Mouse (Mus musculus) kidney, embryonic 14.5 days (tissue): ENCODE data around the gene Ddo. TPM values are rescaled to one million over a fixed set of nuclear protein-coding genes. Genes with fewer than 3 reads are reported as not detected.
A peak's percentile ranks its signal among the peaks of the same experiment; 100 is the strongest.

ENCODE experiments used
- ATAC-seq: fragments of 200-750 bp; cut with Nextera tagmentation; 2 replicates; pipeline ENCODE4 v1.8.0; 2017; ENCODE audit warnings: moderate number of reproducible peaks, mild to moderate bottlenecking, moderate TSS enrichment, moderate library complexity; ENCODE audit not compliant: low FRiP score, low TSS enrichment
- H3K27ac ChIP-seq: fragments of 300-500 bp; sonication (generic); 2 replicates; pipeline ENCODE4 v1.5.1; 2014; ENCODE audit warnings: low read depth, mild to moderate bottlenecking, low read length, moderate library complexity, mixed read lengths
- H3K27me3 ChIP-seq: fragments of 300-500 bp; sonication (generic); 2 replicates; pipeline ENCODE4 v1.6.1; 2014; ENCODE audit warnings: mild to moderate bottlenecking, low read length; ENCODE audit not compliant: control insufficient read depth, insufficient read depth
- H3K36me3 ChIP-seq: fragments of 300-500 bp; sonication (generic); 2 replicates; pipeline ENCODE4 v1.6.1; 2014; ENCODE audit warnings: low read length, mixed read lengths; ENCODE audit not compliant: control insufficient read depth, insufficient read depth
- H3K4me1 ChIP-seq: fragments of 300-500 bp; sonication (generic); 2 replicates; pipeline ENCODE4 v1.6.1; 2014; ENCODE audit warnings: low read length, mixed read lengths; ENCODE audit not compliant: control insufficient read depth, insufficient read depth
- H3K4me2 ChIP-seq: fragments of 300-500 bp; sonication (generic); replicated peaks from 2 replicates; pipeline ENCODE4 v1.6.1; 2014; ENCODE audit warnings: low read depth, mild to moderate bottlenecking, low read length
- H3K4me3 ChIP-seq: fragments of 300-500 bp; sonication (generic); 2 replicates; pipeline ENCODE4 v1.5.1; 2014; ENCODE audit warnings: mild to moderate bottlenecking, low read length
- H3K9ac ChIP-seq: fragments of 300-500 bp; sonication (generic); 2 replicates; pipeline ENCODE4 v1.6.1; 2014; ENCODE audit warnings: low read depth, mild to moderate bottlenecking, low read length, moderate library complexity
- H3K9me3 ChIP-seq: fragments of 300-500 bp; sonication (generic); 2 replicates; pipeline ENCODE4 v1.6.1; 2016; ENCODE audit warnings: low read length; ENCODE audit not compliant: control insufficient read depth
- WGBS: fragments of 180-500 bp; shearing (Covaris S2); extraction: QIAGEN DNeasy Blood & Tissue Kit; methylation state at CpG from one replicate; pipeline ENCODE4 v1.1.7; 2014; 5-methylcytosine and 5-hydroxymethylcytosine counted together
- polyA plus RNA-seq: library from polyadenylated mRNA; unstranded; fragments of >200 nt; fragmentation: Nextera tagmentation; extraction: Ambion mirVana; gene quantifications from 2 replicates; pipeline ENCODE4 v1.2.1, GENCODE M21; 2014

Gene Ddo
- polyA plus RNA-seq, 1 experiment from 2014 or later, result 0.20 TPM

GRCm38 (mm10) chr10:40630961-40631360 is 1.1 kb downstream of the Ddo start:
- H3K4me3 ChIP-seq, result no peak overlapping the region
- H3K27me3 ChIP-seq, result no peaks in the 10 kb centered on the region
- no peaks in the 10 kb centered on the region for H3K4me1 ChIP-seq
- H3K36me3 ChIP-seq, result no peaks in the 10 kb centered on the region
- no peak for ATAC-seq
- H3K4me2 ChIP-seq, result no peak overlapping the region
- H3K9ac ChIP-seq, result no peak overlapping the region
- no peak overlapping the region for H3K27ac ChIP-seq
- 48% methylated on average over 9 of the region's 9 CpGs for WGBS
- no peaks in the 10 kb centered on the region for H3K9me3 ChIP-seq

DNA sequence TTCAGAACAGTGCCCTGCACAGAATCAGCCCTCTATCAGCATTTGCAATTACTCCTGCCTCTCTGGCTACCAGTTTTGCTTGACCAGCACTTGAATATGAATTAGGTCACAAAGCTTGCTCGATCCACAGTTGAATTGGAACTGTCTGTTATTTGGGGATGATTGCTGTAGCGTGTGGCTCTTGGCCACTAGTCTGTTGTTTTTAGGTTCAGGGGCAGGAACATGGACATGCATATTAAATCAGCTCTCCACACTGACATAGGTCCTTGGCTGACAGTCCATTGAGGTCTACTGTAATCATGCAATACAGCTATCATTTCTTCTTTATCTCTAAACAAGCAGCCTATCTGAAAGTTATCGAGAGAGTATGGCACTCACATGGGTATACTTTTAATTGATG is 2.3 kb downstream of the Ddo start:
- no peak for ATAC-seq
- Histone ChIP-seq H3K27ac (no peak overlapping the region), H3K36me3 (no peaks in the 10 kb centered on the region), H3K27me3 (no peaks in the 10 kb centered on the region), H3K4me1 (peaks cover 4% of the 10 kb centered on the region; the same call in 1 of the 2 replicates), H3K9ac (no peak overlapping the region), H3K4me3 (no peak overlapping the region), H3K9me3 (no peaks in the 10 kb centered on the region), H3K4me2 (no peak overlapping the region)
- WGBS, result 84% methylated on average over 3 of the region's 3 CpGs

- Histone ChIP-seq H3K4me3 (no peak overlapping the region), H3K27me3 (no peaks in the 10 kb centered on the region), H3K9ac (no peak overlapping the region), H3K27ac (no peak overlapping the region), H3K4me1 (peaks cover 25% of the 10 kb centered on the region), H3K4me2 (no peak overlapping the region), H3K9me3 (no peaks in the 10 kb centered on the region), H3K36me3 (no peaks in the 10 kb centered on the region)
- no peak for ATAC-seq
- 32% methylated on average over 10 of the region's 10 CpGs for whole genome bisulfite sequencing
Observed at GRCm38 (mm10) chr10:40637331-40637730, 7.5 kb downstream of the Ddo start.

GRCm38 (mm10) chr10:40638276-40638675 is 8.5 kb downstream of the Ddo start:
- no peaks in the 10 kb centered on the region for H3K36me3 ChIP-seq
- no peaks in the 10 kb centered on the region for H3K27me3 ChIP-seq
- H3K9me3 ChIP-seq, result no peaks in the 10 kb centered on the region
- no peak overlapping the region for H3K4me3 ChIP-seq
- no peak overlapping the region for H3K4me2 ChIP-seq
- peak overlapping the region; percentile 80; the same call in 1 of the 2 replicates for H3K27ac ChIP-seq
- no peak overlapping the region for H3K9ac ChIP-seq
- peak; percentile 65 for ATAC-seq
- peaks cover 25% of the 10 kb centered on the region for H3K4me1 ChIP-seq
- 35% methylated on average over 7 of the region's 7 CpGs for WGBS

- H3K9ac ChIP-seq, result peak overlapping the region; percentile 14; the same call in 1 of the 2 replicates
Observed at GRCm38 (mm10) chr10:40638823-40639819, 9.3 kb downstream of the Ddo start.

GRCm38 (mm10) chr10:40640406-40640805 is 10.6 kb downstream of the Ddo start:
- no peak overlapping the region for H3K27ac ChIP-seq

More at GRCm38 (mm10) chr10:40638823-40639819, 9.3 kb downstream of the Ddo start:
- Histone ChIP-seq H3K4me1 (peaks cover 25% of the 10 kb centered on the region), H3K27ac (peak overlapping the region; percentile 80; the same call in 1 of the 2 replicates), H3K4me2 (peak overlapping the region; percentile 24; the same call in 1 of the 2 replicates), H3K4me3 (no peak overlapping the region), H3K36me3 (no peaks in the 10 kb centered on the region), H3K9me3 (no peaks in the 10 kb centered on the region), H3K27me3 (no peaks in the 10 kb centered on the region)
- 24% methylated on average over 26 of the region's 26 CpGs for WGBS
- ATAC-seq, result peak; percentile 94

GRCm38 (mm10) chr10:40641901-40642300 is 12.1 kb downstream of the Ddo start:
- peaks cover 22% of the 10 kb centered on the region for H3K4me1 ChIP-seq
- no peaks in the 10 kb centered on the region for H3K36me3 ChIP-seq
- H3K27ac ChIP-seq, result no peak overlapping the region
- no peaks in the 10 kb centered on the region for H3K9me3 ChIP-seq
- H3K9ac ChIP-seq, result no peak overlapping the region
- no peaks in the 10 kb centered on the region for H3K27me3 ChIP-seq
- no peak overlapping the region for H3K4me3 ChIP-seq
- WGBS, result 89% methylated on average over 7 of the region's 7 CpGs
- no peak for ATAC-seq
- no peak overlapping the region for H3K4me2 ChIP-seq

More at GRCm38 (mm10) chr10:40640406-40640805, 10.6 kb downstream of the Ddo start:
- H3K4me2 ChIP-seq, result no peak overlapping the region
- 83% methylated on average over 4 of the region's 4 CpGs for WGBS
- no peaks in the 10 kb centered on the region for H3K9me3 ChIP-seq
- no peaks in the 10 kb centered on the region for H3K27me3 ChIP-seq
- H3K4me3 ChIP-seq, result no peak overlapping the region
- no peaks in the 10 kb centered on the region for H3K36me3 ChIP-seq
- no peak overlapping the region for H3K9ac ChIP-seq
- H3K4me1 ChIP-seq, result peaks cover 25% of the 10 kb centered on the region
- no peak for ATAC-seq

GRCm38 (mm10) chr10:40643126-40643525 is 13.3 kb downstream of the Ddo start:
- H3K4me3 ChIP-seq, result no peak overlapping the region
- H3K9ac ChIP-seq, result no peak overlapping the region
- H3K27me3 ChIP-seq, result no peaks in the 10 kb centered on the region
- H3K36me3 ChIP-seq, result no peaks in the 10 kb centered on the region
- WGBS, result 87% methylated on average over 5 of the region's 5 CpGs
- ATAC-seq, result no peak
- H3K4me2 ChIP-seq, result no peak overlapping the region
- peaks cover 17% of the 10 kb centered on the region for H3K4me1 ChIP-seq
- H3K27ac ChIP-seq, result no peak overlapping the region
- H3K9me3 ChIP-seq, result no peaks in the 10 kb centered on the region; the same call in 1 of the 2 replicates

GRCm38 (mm10) chr10:40644456-40644855 is 14.6 kb downstream of the Ddo start:
- WGBS, result 58% methylated on average over 9 of the region's 9 CpGs
- H3K4me3 ChIP-seq, result no peak overlapping the region

More at GRCm38 (mm10) chr10:40644456-40644855, 14.6 kb downstream of the Ddo start:
- Histone ChIP-seq H3K4me1 (peaks cover 4% of the 10 kb centered on the region), H3K4me2 (no peak overlapping the region), H3K36me3 (no peaks in the 10 kb centered on the region), H3K27ac (no peak overlapping the region), H3K27me3 (no peaks in the 10 kb centered on the region), H3K9ac (no peak overlapping the region), H3K9me3 (no peaks in the 10 kb centered on the region; the same call in 1 of the 2 replicates)
- ATAC-seq, result no peak
